Mouse (Mus musculus): ENCODE data around the gene Srf. TPM values are rescaled to one million over a fixed set of nuclear protein-coding genes. Genes with fewer than 3 reads are reported as not detected.
A peak's percentile ranks its signal among the peaks of the same experiment; 100 is the strongest.

Srf gene
- polyA plus RNA-seq, 1 experiment from 2014 or later: 9.5 TPM

DNA sequence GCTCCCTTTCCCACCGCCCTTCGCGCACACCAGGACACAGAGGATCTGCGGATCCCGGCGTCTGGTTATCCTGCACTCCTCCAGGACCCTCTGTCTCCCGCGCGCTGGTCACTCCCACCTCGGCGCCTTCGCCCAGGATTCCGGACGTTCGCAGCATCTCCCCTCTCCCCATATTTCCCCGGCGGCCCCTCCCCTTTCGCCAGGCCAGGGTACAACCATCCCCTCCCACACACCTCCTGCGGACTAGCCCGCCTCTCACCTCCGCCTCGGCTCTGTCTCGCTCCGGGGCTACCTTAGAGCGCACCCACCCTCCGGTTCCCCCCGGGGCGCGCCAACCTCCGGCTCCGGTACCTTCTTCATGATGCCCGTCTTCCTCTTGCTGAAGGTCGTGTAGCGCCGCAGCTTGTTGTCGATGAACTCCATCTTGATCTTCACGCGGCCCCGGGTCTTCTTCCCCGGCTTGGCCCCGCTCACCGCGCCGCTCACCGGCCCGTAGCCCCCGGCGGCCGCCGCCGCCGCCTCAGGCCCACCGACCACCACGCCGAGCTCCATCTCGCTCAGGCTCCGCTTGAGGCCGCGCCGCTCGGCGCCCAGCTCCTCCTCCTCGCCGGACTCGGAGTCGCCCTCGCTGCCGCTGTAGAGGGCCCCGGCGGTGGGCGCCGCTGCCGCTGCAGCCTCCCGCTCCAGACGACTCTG lies 850 bp downstream of the Srf start:
- ATAC-seq (replicated peaks; ENCODE audit: low FRiP score): no peak
- Histone ChIP-seq H3K4me1 (peaks cover 41% of the 10 kb centered on the region), H3K9ac (peak overlapping the region; percentile 96), H3K4me2 (peak overlapping the region; percentile 81), H3K4me3 (replicated peaks) (peak overlapping the region; percentile 66), H3K27me3 (no peaks in the 10 kb centered on the region), H3K9me3 (replicated peaks) (no peaks in the 10 kb centered on the region), H3K36me3 (peaks cover 25% of the 10 kb centered on the region), H3K27ac (peak overlapping the region; percentile 97)
- WGBS: under 1% methylated on average over 75 of the region's 75 CpGs

DNA sequence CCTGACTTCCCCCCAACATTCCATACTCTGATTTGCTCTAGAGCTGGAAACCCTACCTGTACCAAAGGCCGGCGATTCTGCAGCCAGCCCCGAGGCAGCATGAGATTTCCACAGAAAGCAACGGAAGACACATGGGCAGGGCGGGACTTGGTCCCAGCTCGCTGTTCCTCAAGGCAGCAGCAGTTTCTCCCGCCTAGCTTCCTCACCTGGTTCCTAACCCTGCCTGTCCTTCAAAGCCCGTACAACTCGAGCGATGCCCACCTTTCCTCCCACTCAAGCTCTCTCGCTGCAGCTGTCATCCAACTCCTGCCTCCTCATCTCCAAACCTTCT lies 1.4 kb downstream of the Srf start:
- Histone ChIP-seq H3K27me3 (no peaks in the 10 kb centered on the region), H3K4me1 (peaks cover 41% of the 10 kb centered on the region), H3K4me2 (peak overlapping the region; percentile 81), H3K27ac (peak overlapping the region; percentile 97), H3K4me3 (replicated peaks) (peak overlapping the region; percentile 66), H3K36me3 (peaks cover 30% of the 10 kb centered on the region), H3K9ac (peak overlapping the region; percentile 96), H3K9me3 (replicated peaks) (no peaks in the 10 kb centered on the region)
- WGBS: 2% methylated on average over 11 of the region's 11 CpGs
- ATAC-seq (replicated peaks; ENCODE audit: low FRiP score): no peak

DNA sequence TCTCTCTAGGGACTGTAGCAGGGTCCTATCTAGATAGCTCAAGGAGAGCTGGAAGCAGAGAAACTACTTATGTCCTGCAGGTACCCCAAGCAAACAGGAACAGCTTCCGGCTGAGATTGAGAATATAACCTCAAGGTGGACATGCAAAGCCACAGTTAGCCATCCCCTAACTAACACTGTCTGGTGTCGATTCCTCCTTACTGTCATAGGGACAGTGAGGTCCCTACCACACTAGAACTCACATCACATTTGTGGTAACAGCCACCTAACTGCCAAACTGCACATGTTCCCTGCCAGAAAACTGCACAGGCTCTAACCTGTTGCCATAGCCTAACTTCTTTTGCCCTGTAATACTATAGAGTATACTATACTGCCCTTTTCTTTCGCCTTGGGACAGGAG lies 2.0 kb downstream of the Srf start:
- H3K9ac ChIP-seq: peak overlapping the region; percentile 96
- peak overlapping the region; percentile 66 for H3K4me3 ChIP-seq (replicated peaks)
- H3K4me1 ChIP-seq: peaks cover 42% of the 10 kb centered on the region
- H3K27me3 ChIP-seq: no peaks in the 10 kb centered on the region
- 62% methylated on average over 3 of the region's 3 CpGs for WGBS
- H3K36me3 ChIP-seq: peaks cover 36% of the 10 kb centered on the region
- H3K27ac ChIP-seq: peak overlapping the region; percentile 97
- H3K9me3 ChIP-seq (replicated peaks): no peaks in the 10 kb centered on the region
- peak overlapping the region; percentile 81 for H3K4me2 ChIP-seq
- ATAC-seq (replicated peaks; ENCODE audit: low FRiP score): no peak

DNA sequence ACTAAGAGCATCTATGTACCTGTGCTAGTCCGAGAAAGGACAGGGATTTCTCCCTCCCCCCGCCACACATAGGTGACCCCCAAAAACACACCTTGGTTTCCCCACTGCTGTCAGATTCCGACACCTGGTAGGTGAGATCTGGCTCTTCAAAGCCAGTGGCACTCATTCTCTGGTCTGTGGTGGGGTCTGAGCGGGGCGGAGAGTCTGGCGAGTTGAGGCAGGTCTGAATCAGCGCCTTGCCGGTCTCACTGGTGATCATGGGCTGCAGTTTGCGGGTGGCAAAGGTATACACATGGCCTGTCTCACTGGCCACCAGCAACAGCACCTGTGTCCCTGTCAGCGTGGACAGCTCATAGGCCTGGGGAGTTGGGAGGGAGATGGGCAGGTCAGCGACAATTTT lies 2.5 kb downstream of the Srf start:
- peaks cover 46% of the 10 kb centered on the region for H3K4me1 ChIP-seq
- peak overlapping the region; percentile 96 for H3K9ac ChIP-seq
- H3K27me3 ChIP-seq: no peaks in the 10 kb centered on the region
- peak overlapping the region; percentile 81 for H3K4me2 ChIP-seq
- H3K9me3 ChIP-seq (replicated peaks): no peaks in the 10 kb centered on the region
- H3K36me3 ChIP-seq: peaks cover 41% of the 10 kb centered on the region
- no peak for ATAC-seq (replicated peaks; ENCODE audit: low FRiP score)
- H3K4me3 ChIP-seq (replicated peaks): peak overlapping the region; percentile 66
- WGBS: 43% methylated on average over 11 of the region's 11 CpGs
- peak overlapping the region; percentile 97 for H3K27ac ChIP-seq

DNA sequence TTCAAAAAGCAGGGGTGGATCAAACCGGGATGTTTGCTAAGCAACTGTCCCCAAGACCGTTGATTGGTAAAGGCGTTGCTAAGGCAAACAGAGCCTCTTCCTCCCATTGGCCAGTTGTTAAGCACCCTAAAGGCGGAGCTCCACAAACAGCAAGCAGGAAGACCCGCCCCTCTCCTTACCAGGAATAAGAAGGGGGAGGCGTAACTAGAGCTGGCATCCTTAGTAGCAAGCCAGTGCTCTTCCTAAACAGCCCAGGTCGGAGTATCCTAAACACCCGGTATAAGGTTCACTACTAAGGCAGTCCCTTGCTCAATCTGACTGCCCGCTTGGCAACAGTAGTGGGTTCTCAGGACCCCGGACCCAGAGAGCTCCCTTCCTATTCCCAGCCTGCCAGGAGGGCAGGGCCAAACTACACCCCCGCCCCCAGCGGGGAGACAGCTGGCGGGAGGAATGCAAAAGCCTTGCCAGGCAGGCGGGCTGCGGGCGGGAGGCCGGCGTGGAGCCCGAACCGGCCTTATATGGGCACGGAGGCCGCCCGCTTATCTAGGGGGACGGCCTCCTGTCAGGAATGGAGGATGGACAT lies 3.0 kb downstream of the Srf start:
- H3K36me3 ChIP-seq: peaks cover 46% of the 10 kb centered on the region
- 2% methylated on average over 24 of the region's 24 CpGs for WGBS
- peak; percentile 69 for ATAC-seq (replicated peaks; ENCODE audit: low FRiP score)
- H3K27me3 ChIP-seq: no peaks in the 10 kb centered on the region
- H3K4me2 ChIP-seq: peak overlapping the region; percentile 81
- H3K4me3 ChIP-seq (replicated peaks): peak overlapping the region; percentile 66
- H3K9ac ChIP-seq: peak overlapping the region; percentile 8; the same call in 1 of the 2 replicates
- no peaks in the 10 kb centered on the region for H3K9me3 ChIP-seq (replicated peaks)
- H3K4me1 ChIP-seq: peaks cover 52% of the 10 kb centered on the region
- peak overlapping the region; percentile 97 for H3K27ac ChIP-seq

DNA sequence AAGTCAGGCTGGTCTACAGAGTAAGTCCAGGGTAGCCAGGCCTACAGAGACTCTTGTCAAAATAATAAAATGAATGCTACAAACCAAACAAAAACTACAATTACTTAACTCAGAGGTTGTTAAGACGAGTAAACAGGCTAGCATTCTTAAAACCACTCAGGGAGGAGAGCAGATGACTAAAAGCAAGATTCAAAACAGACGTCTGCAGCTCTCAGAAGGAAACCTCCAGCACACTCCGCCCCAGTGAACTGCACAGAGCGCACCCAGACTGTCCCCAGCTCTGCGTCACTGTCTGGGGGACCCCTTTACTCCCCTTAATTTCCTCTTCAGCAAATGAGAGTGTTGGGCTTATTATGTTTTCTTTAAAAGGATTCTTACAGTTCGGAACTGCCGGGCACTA lies 3.8 kb downstream of the Srf start:
- WGBS: 84% methylated on average over 7 of the region's 7 CpGs
- peaks cover 46% of the 10 kb centered on the region for H3K36me3 ChIP-seq
- peaks cover 53% of the 10 kb centered on the region for H3K4me1 ChIP-seq
- no peaks in the 10 kb centered on the region for H3K27me3 ChIP-seq
- H3K9ac ChIP-seq: 0 out of 2 replicates have a peak overlapping the region, but pooled peaks have one; percentile 2
- H3K27ac ChIP-seq: peak overlapping the region; percentile 11; the same call in 1 of the 2 replicates
- ATAC-seq (replicated peaks; ENCODE audit: low FRiP score): no peak
- peak overlapping the region; percentile 81; the same call in 1 of the 2 replicates for H3K4me2 ChIP-seq
- H3K4me3 ChIP-seq (replicated peaks): peak overlapping the region; percentile 66
- H3K9me3 ChIP-seq (replicated peaks): no peaks in the 10 kb centered on the region

DNA sequence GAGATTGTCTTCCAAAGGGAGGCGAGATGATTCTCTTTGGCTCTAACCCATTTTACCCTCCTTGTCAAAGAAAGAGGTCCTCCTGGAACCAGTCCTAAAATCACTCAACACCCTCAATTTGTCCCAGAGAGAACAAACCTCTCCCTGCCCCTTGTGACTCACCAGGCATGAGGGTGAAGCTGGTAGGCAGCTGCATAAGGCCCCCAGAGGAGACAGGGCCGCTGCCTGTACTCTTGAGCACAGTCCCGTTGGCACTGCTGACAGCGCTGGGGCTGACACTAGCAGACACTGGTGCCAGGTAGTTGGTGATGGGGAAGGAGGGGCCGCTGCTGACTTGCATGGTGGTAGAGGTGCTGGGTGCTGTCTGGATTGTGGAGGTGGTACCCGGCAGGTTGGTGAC lies 4.6 kb downstream of the Srf start:
- ATAC-seq (replicated peaks; ENCODE audit: low FRiP score): no peak
- Histone ChIP-seq H3K4me3 (replicated peaks) (no peak overlapping the region), H3K4me1 (peaks cover 53% of the 10 kb centered on the region), H3K9me3 (replicated peaks) (no peaks in the 10 kb centered on the region), H3K36me3 (peaks cover 46% of the 10 kb centered on the region), H3K27ac (no peak overlapping the region), H3K27me3 (no peaks in the 10 kb centered on the region), H3K4me2 (no peak overlapping the region), H3K9ac (no peak overlapping the region)
- WGBS: 93% methylated on average over 6 of the region's 6 CpGs

DNA sequence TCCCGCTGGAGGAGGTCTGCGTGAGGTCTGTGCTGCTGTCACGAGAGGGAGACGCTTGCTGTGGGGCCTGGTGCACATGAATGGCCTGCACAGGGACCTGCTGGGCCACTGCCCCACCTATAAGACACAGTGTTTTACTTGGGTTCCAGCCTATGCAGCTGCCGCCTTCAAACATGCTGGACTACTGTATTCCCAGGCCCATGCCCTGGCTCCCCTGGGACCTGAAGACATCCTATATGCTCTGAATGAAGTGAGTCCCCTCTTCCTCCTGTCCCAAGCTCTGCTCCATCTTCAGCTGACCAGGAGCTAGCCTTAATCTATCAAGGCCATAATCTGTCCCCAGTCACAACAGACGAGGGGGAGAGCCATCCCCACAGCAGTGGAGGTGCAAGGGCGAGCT lies 5.1 kb downstream of the Srf start:
- peaks cover 58% of the 10 kb centered on the region for H3K4me1 ChIP-seq

DNA sequence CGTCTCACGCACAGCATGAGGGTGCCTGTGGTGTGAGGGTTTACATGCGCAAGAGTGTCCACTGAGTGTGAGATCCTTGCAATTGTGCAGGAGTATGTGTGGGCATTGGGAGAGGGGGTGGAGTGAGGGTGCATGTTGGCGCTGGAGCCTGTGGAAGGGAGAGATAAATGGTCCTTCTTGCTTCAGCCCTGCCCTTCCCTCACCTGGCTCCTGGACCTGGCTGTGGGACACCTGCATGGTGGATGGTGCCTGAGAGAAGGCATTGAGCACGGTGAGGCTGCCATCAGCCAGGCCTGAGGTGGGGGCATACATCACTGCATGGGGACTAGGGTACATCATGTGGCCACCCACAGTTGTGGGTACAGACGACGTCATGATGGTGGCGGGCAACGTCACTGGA lies 6.3 kb downstream of the Srf start:
- Histone ChIP-seq H3K4me1 (peaks cover 59% of the 10 kb centered on the region), H3K4me3 (replicated peaks) (no peak overlapping the region), H3K36me3 (peaks cover 46% of the 10 kb centered on the region), H3K27me3 (no peaks in the 10 kb centered on the region), H3K4me2 (no peak overlapping the region), H3K9ac (no peak overlapping the region), H3K27ac (no peak overlapping the region), H3K9me3 (replicated peaks) (no peaks in the 10 kb centered on the region)
- WGBS: 91% methylated on average over 9 of the region's 9 CpGs
- no peak for ATAC-seq (replicated peaks; ENCODE audit: low FRiP score)

More for the DNA sequence above, 5.1 kb downstream of the Srf start:
- H3K36me3 ChIP-seq: peaks cover 46% of the 10 kb centered on the region
- no peak overlapping the region for H3K9ac ChIP-seq
- WGBS: 89% methylated on average over 7 of the region's 7 CpGs
- no peak overlapping the region for H3K4me3 ChIP-seq (replicated peaks)
- no peaks in the 10 kb centered on the region for H3K9me3 ChIP-seq (replicated peaks)
- no peak overlapping the region for H3K4me2 ChIP-seq
- no peak for ATAC-seq (replicated peaks; ENCODE audit: low FRiP score)
- no peaks in the 10 kb centered on the region for H3K27me3 ChIP-seq
- H3K27ac ChIP-seq: no peak overlapping the region

DNA sequence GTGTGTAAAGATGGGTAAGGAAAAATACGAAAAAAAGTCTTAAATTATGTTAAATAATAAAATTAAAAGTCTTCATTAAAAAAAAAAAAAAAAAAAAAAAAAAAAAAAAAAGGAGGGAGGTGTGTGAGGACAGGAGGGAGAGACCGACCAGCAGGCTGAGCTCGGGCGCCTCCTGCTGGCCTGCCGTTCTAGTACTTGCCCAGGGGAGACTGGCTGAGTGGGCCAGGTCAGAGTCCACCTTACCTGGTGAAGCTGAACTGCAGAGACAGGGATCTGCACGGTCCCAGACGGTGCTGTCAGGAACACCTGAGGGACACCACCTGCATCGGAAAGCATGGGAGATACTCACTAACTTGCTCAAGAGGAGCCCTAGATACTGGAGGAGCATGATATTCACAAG lies 6.8 kb downstream of the Srf start:
- H3K4me2 ChIP-seq: no peak overlapping the region

DNA sequence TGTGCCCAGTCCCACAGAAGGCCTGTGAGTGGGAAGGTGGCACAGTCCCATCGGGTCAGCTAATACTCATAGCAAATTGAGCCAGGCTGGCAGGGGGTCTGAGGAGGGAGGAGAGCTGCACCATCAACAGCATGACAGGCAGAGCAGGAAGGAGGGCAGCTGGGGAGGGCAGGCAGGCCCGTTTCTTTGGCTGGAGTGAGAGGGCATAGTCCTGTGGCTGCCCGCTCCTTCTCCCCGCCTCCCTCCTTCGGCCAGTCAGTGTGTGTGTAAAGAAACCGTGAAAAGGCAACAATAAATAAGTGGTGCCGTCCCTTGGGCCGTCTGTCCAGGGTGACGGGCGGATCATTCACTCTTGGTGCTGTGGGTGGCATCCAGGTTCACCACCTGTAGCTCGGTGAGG lies 7.2 kb downstream of the Srf start:
- peaks cover 50% of the 10 kb centered on the region for H3K4me1 ChIP-seq
- peaks cover 46% of the 10 kb centered on the region for H3K36me3 ChIP-seq
- no peaks in the 10 kb centered on the region for H3K9me3 ChIP-seq (replicated peaks)
- no peak overlapping the region for H3K9ac ChIP-seq
- WGBS: 53% methylated on average over 11 of the region's 11 CpGs
- no peak for ATAC-seq (replicated peaks; ENCODE audit: low FRiP score)
- H3K4me2 ChIP-seq: no peak overlapping the region
- H3K4me3 ChIP-seq (replicated peaks): no peak overlapping the region
- no peaks in the 10 kb centered on the region for H3K27me3 ChIP-seq
- no peak overlapping the region for H3K27ac ChIP-seq

More for the DNA sequence above, 6.8 kb downstream of the Srf start:
- WGBS: 28% methylated on average over 8 of the region's 8 CpGs
- Histone ChIP-seq H3K27me3 (no peaks in the 10 kb centered on the region), H3K36me3 (peaks cover 46% of the 10 kb centered on the region), H3K9ac (no peak overlapping the region), H3K27ac (no peak overlapping the region), H3K9me3 (replicated peaks) (no peaks in the 10 kb centered on the region), H3K4me3 (replicated peaks) (no peak overlapping the region), H3K4me1 (peaks cover 55% of the 10 kb centered on the region)
- ATAC-seq (replicated peaks; ENCODE audit: low FRiP score): no peak

DNA sequence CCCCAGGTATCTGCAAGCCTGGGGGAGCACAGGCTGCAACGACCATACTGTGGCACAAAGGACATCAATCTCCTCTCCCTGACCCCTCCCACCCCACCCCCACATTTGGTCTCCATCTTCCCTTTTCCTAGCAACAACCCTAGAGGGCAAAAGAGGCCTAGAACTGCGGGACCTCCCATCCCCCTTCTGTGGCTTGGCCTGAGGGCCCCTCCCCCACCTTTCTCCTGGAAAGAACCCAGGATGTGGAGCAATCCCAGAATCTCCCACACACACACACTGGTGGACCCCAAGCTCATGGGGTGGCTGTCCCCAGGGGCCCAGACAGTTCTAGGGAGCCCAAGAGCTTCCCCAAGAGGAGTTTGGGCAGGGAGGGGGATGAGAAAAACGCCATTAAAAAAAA lies 8.1 kb downstream of the Srf start:
- Histone ChIP-seq H3K4me1 (peaks cover 42% of the 10 kb centered on the region), H3K9me3 (replicated peaks) (no peaks in the 10 kb centered on the region), H3K27ac (no peak overlapping the region), H3K36me3 (peaks cover 46% of the 10 kb centered on the region), H3K4me2 (no peak overlapping the region), H3K27me3 (no peaks in the 10 kb centered on the region), H3K9ac (no peak overlapping the region), H3K4me3 (replicated peaks) (no peak overlapping the region)
- no peak for ATAC-seq (replicated peaks; ENCODE audit: low FRiP score)
- 18% methylated on average over 3 of the region's 3 CpGs for WGBS

Data from kidney, embryonic 15.5 days (tissue).